Mouse (Mus musculus): ENCODE measurements at regions not wholly inside any gene's neighbourhood (a gene's known extent, or its start where the extent isn't known, plus 50 kb on each side); places are given as distances from the start of the nearest gene placed in this dataset.

- Histone ChIP-seq H3K4me1 (ENCODE audit: control insufficient read depth, insufficient read depth, low read length) (peaks cover 4% of the 10 kb centered on the region), H3K27ac (ENCODE audit: insufficient read depth, low read length) (peak overlapping the region; percentile 60), H3K4me3 (ENCODE audit: insufficient read depth, low read length) (no peak overlapping the region)
- TF ChIP-seq CTCF (IDR thresholded peaks at IDR 0.05; ENCODE audit: borderline replicate concordance, insufficient read depth, low read length), result no peak
Measured at GRCm38 (mm10) chr13:31468131-31468530, 87.8 kb upstream of the Foxq1 start.

GRCm38 (mm10) chr13:31468983-31469382 lies 87.0 kb upstream of the Foxq1 start:
- no peak overlapping the region for H3K4me3 ChIP-seq (ENCODE audit: insufficient read depth, low read length)
- TF ChIP-seq POLR2A (IDR thresholded peaks at IDR 0.05; ENCODE audit: low read depth, low read length) (no peak), CTCF (IDR thresholded peaks at IDR 0.05; ENCODE audit: borderline replicate concordance, insufficient read depth, low read length) (no peak)
- peaks cover 4% of the 10 kb centered on the region for H3K4me1 ChIP-seq (ENCODE audit: control insufficient read depth, insufficient read depth, low read length)
- H3K27ac ChIP-seq (ENCODE audit: insufficient read depth, low read length), result no peak overlapping the region

- Histone ChIP-seq H3K4me1 (ENCODE audit: control insufficient read depth, insufficient read depth, low read length) (peaks cover 4% of the 10 kb centered on the region), H3K4me3 (ENCODE audit: insufficient read depth, low read length) (no peak overlapping the region), H3K27ac (ENCODE audit: insufficient read depth, low read length) (no peak overlapping the region)
- TF ChIP-seq POLR2A (IDR thresholded peaks at IDR 0.05; ENCODE audit: low read depth, low read length), result no peak
- TF ChIP-seq CTCF (IDR thresholded peaks at IDR 0.05; ENCODE audit: borderline replicate concordance, insufficient read depth, low read length), result no peak
Measured at GRCm38 (mm10) chr13:31472366-31472765, 83.6 kb upstream of the Foxq1 start.

- H3K27ac ChIP-seq (ENCODE audit: insufficient read depth, low read length), result no peak overlapping the region
Measured at GRCm38 (mm10) chr13:31472804-31473203, 83.1 kb upstream of the Foxq1 start.

GRCm38 (mm10) chr13:31473275-31473674 lies 82.7 kb upstream of the Foxq1 start:
- no peak overlapping the region for H3K4me3 ChIP-seq (ENCODE audit: insufficient read depth, low read length)
- no peak overlapping the region for H3K27ac ChIP-seq (ENCODE audit: insufficient read depth, low read length)
- peaks cover 2% of the 10 kb centered on the region; the same call in 1 of the 2 replicates for H3K4me1 ChIP-seq (ENCODE audit: control insufficient read depth, insufficient read depth, low read length)
- no peak for TF ChIP-seq POLR2A (IDR thresholded peaks at IDR 0.05; ENCODE audit: low read depth, low read length)
- no peak for TF ChIP-seq CTCF (IDR thresholded peaks at IDR 0.05; ENCODE audit: borderline replicate concordance, insufficient read depth, low read length)

More at GRCm38 (mm10) chr13:31472804-31473203, 83.1 kb upstream of the Foxq1 start:
- TF ChIP-seq POLR2A (IDR thresholded peaks at IDR 0.05; ENCODE audit: low read depth, low read length), result no peak
- H3K4me1 ChIP-seq (ENCODE audit: control insufficient read depth, insufficient read depth, low read length), result peaks cover 4% of the 10 kb centered on the region; the same call in 1 of the 2 replicates
- H3K4me3 ChIP-seq (ENCODE audit: insufficient read depth, low read length), result no peak overlapping the region

GRCm38 (mm10) chr13:31475845-31476244 lies 80.1 kb upstream of the Foxq1 start:
- Histone ChIP-seq H3K27ac (ENCODE audit: insufficient read depth, low read length) (no peak overlapping the region), H3K4me1 (ENCODE audit: control insufficient read depth, insufficient read depth, low read length) (no peaks in the 10 kb centered on the region), H3K4me3 (ENCODE audit: insufficient read depth, low read length) (no peak overlapping the region)
- TF ChIP-seq POLR2A (IDR thresholded peaks at IDR 0.05; ENCODE audit: low read depth, low read length) (no peak), CTCF (IDR thresholded peaks at IDR 0.05; ENCODE audit: borderline replicate concordance, insufficient read depth, low read length) (no peak)

GRCm38 (mm10) chr13:31477171-31477867 lies 78.6 kb upstream of the Foxq1 start:
- TF ChIP-seq POLR2A (IDR thresholded peaks at IDR 0.05; ENCODE audit: low read depth, low read length), result no peak
- no peak for TF ChIP-seq CTCF (IDR thresholded peaks at IDR 0.05; ENCODE audit: borderline replicate concordance, insufficient read depth, low read length)
- Histone ChIP-seq H3K27ac (ENCODE audit: insufficient read depth, low read length) (no peak overlapping the region), H3K4me3 (ENCODE audit: insufficient read depth, low read length) (no peak overlapping the region), H3K4me1 (ENCODE audit: control insufficient read depth, insufficient read depth, low read length) (no peaks in the 10 kb centered on the region)

GRCm38 (mm10) chr13:31481105-31481844 lies 74.7 kb upstream of the Foxq1 start:
- TF ChIP-seq CTCF (IDR thresholded peaks at IDR 0.05; ENCODE audit: borderline replicate concordance, insufficient read depth, low read length), result no peak
- TF ChIP-seq POLR2A (IDR thresholded peaks at IDR 0.05; ENCODE audit: low read depth, low read length), result no peak
- Histone ChIP-seq H3K4me1 (ENCODE audit: control insufficient read depth, insufficient read depth, low read length) (no peaks in the 10 kb centered on the region), H3K4me3 (ENCODE audit: insufficient read depth, low read length) (no peak overlapping the region), H3K27ac (ENCODE audit: insufficient read depth, low read length) (no peak overlapping the region)

- no peak overlapping the region for H3K27ac ChIP-seq (ENCODE audit: insufficient read depth, low read length)
- no peak overlapping the region for H3K4me3 ChIP-seq (ENCODE audit: insufficient read depth, low read length)
- TF ChIP-seq CTCF (IDR thresholded peaks at IDR 0.05; ENCODE audit: borderline replicate concordance, insufficient read depth, low read length), result no peak
- TF ChIP-seq POLR2A (IDR thresholded peaks at IDR 0.05; ENCODE audit: low read depth, low read length), result no peak
- H3K4me1 ChIP-seq (ENCODE audit: control insufficient read depth, insufficient read depth, low read length), result no peaks in the 10 kb centered on the region
Measured at GRCm38 (mm10) chr13:31486373-31486772, 69.6 kb upstream of the Foxq1 start.

- Histone ChIP-seq H3K4me1 (ENCODE audit: control insufficient read depth, insufficient read depth, low read length) (no peaks in the 10 kb centered on the region), H3K27ac (ENCODE audit: insufficient read depth, low read length) (no peak overlapping the region), H3K4me3 (ENCODE audit: insufficient read depth, low read length) (no peak overlapping the region)
- no peak for TF ChIP-seq POLR2A (IDR thresholded peaks at IDR 0.05; ENCODE audit: low read depth, low read length)
- no peak for TF ChIP-seq CTCF (IDR thresholded peaks at IDR 0.05; ENCODE audit: borderline replicate concordance, insufficient read depth, low read length)
Measured at GRCm38 (mm10) chr13:31488186-31488585, 67.7 kb upstream of the Foxq1 start.
